Mouse (Mus musculus) R1 (cell line): ENCODE measurements around the gene Clec1b.

ENCODE experiments used
- DNase-seq: peaks from one replicate; pipeline ENCODE4 v3.0.0-alpha.2; 2018; ENCODE audit warnings: low read depth, low spot score

Clec1b gene

GRCm38 (mm10) chr6:129396997-129397396 is at the start of gene Clec1b:
Gene Clec1b (plus strand): TSS chr6:129397297.
- DNase-seq, result no peak

- peak; percentile 80 for DNase-seq
Measured at GRCm38 (mm10) chr6:129349524-129350352, 47.4 kb upstream of the Clec1b start.

GRCm38 (mm10) chr6:129351091-129351490 is 46.0 kb upstream of the Clec1b start:
- no peak for DNase-seq

GRCm38 (mm10) chr6:129355774-129356173 is 41.3 kb upstream of the Clec1b start:
- no peak for DNase-seq

- DNase-seq, result no peak
Measured at GRCm38 (mm10) chr6:129356430-129356829, 40.7 kb upstream of the Clec1b start.

- no peak for DNase-seq
Measured at GRCm38 (mm10) chr6:129359515-129359914, 37.6 kb upstream of the Clec1b start.

GRCm38 (mm10) chr6:129363942-129364341 is 33.2 kb upstream of the Clec1b start:
- peak; percentile 91 for DNase-seq

GRCm38 (mm10) chr6:129365959-129366359 is 31.1 kb upstream of the Clec1b start:
- peak; percentile 67 for DNase-seq

- no peak for DNase-seq
Measured at GRCm38 (mm10) chr6:129369374-129370132, 27.5 kb upstream of the Clec1b start.

- no peak for DNase-seq
Measured at GRCm38 (mm10) chr6:129374937-129375471, 22.1 kb upstream of the Clec1b start.

GRCm38 (mm10) chr6:129380454-129380853 is 16.6 kb upstream of the Clec1b start:
- no peak for DNase-seq

- no peak for DNase-seq
Measured at GRCm38 (mm10) chr6:129381736-129382135, 15.4 kb upstream of the Clec1b start.

GRCm38 (mm10) chr6:129383466-129383865 is 13.6 kb upstream of the Clec1b start:
- no peak for DNase-seq

GRCm38 (mm10) chr6:129385000-129385399 is 12.1 kb upstream of the Clec1b start:
- DNase-seq, result no peak

- DNase-seq, result no peak
Measured at GRCm38 (mm10) chr6:129385774-129386173, 11.3 kb upstream of the Clec1b start, which contains the start of gene Clec12b. Gene Clec12b (minus strand): TSS chr6:129385874.

- DNase-seq, result no peak
Measured at GRCm38 (mm10) chr6:129393087-129393720, 3.9 kb upstream of the Clec1b start.

GRCm38 (mm10) chr6:129393732-129394131 is 3.4 kb upstream of the Clec1b start:
- DNase-seq, result no peak

GRCm38 (mm10) chr6:129399945-129400344 is 2.8 kb downstream of the Clec1b start:
- no peak for DNase-seq

- DNase-seq, result no peak
Measured at GRCm38 (mm10) chr6:129402404-129402803, 5.3 kb downstream of the Clec1b start.

GRCm38 (mm10) chr6:129403391-129403790 is 6.3 kb downstream of the Clec1b start:
- DNase-seq, result no peak

GRCm38 (mm10) chr6:129405999-129406398 is 8.9 kb downstream of the Clec1b start:
- no peak for DNase-seq

GRCm38 (mm10) chr6:129407324-129407723 is 10.2 kb downstream of the Clec1b start:
- no peak for DNase-seq
